Mouse (Mus musculus) liver, adult 2 months (tissue): ENCODE results near the gene Muc2.

Experiments
- CTCF ChIP-seq: fragments of 200-500 bp; IDR thresholded peaks from 2 replicates; pipeline ENCODE4 v1.5.1; 2011; ENCODE audit warnings: low read depth, low read length, control low read depth
- POLR2A ChIP-seq: fragments of 200-500 bp; IDR thresholded peaks from 2 replicates; pipeline ENCODE4 v1.6.1; 2011; ENCODE audit warnings: low read length, control low read depth; ENCODE audit not compliant: insufficient read depth; ENCODE audit errors: extremely low read depth

DNA sequence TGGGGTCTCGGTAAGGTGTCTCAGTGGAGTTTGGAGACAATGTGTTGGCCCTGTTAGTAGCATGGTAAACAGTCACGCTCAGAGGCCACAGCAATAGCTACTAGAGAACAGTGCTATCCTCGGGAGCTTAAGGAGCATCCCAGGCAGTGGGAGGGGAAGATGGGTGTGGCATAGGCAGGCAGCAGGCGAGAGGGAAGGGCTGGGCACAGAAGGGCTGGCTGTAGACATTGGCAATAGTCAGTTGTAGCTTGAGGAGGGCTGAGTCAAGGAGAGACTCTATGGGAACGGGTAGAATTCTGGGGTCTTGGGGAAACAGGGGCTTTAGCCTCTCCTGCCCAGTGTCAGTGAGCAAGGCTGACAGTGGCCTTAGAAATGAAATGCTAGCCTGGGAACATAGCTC, 27.9 kb upstream of the Muc2 start:
- TF ChIP-seq CTCF, result no peak
- no peak for TF ChIP-seq POLR2A
